Mouse (Mus musculus) megakaryocyte-erythroid progenitor cell, adult 5-6 weeks (primary cell): Measurements from ENCODE around the gene Akap13. TPM values are rescaled to one million over a fixed set of nuclear protein-coding genes. Genes with fewer than 3 reads are reported as not detected.
A peak's percentile ranks its signal among the peaks of the same experiment; 100 is the strongest.

Experiments
- ATAC-seq: replicated peaks from 2 replicates; pipeline ENCODE4 v1.8.0; 2016; ENCODE audit warnings: mild to moderate bottlenecking, inconsistent platforms; ENCODE audit not compliant: severe bottlenecking, poor library complexity, low FRiP score, low TSS enrichment
- total RNA-seq, 2 experiments: library from RNA; stranded (forward) in 1 of 2; stranded (reverse) in 1 of 2; fragments of 200-1000, 215-1000 nt in 1 of 2; fragments of >200 nt in 1 of 2; fragmentation: Nextera tagmentation in 1 of 2; gene quantifications; 2 replicates each; pipeline ENCODE4 v1.2.3; 2014 to 2017

The Akap13 gene
- total RNA-seq, 2 experiments from 2014 or later: 63.3 to 74.9 TPM

DNA sequence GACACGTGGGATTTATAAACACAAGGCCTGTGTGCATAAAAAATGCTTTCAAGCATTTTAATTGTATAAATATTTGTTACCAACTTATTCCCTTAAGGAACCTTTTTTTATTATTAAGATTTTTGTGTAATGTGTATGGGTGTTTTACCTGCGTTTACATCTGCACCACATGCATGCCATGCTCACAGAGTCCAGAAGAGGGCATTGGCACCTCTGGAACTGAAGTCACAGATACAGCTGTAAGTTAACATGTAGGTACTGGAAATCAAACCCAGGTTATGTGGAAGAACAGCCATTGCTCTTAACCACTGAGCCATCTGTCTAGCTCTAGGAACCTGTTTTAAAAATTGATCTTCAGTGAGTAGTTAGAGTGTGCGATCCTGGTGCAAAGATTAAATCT lies 232.8 kb downstream of the Akap13 start:
- peak; percentile 57; the same call in 1 of the 2 replicates for ATAC-seq

DNA sequence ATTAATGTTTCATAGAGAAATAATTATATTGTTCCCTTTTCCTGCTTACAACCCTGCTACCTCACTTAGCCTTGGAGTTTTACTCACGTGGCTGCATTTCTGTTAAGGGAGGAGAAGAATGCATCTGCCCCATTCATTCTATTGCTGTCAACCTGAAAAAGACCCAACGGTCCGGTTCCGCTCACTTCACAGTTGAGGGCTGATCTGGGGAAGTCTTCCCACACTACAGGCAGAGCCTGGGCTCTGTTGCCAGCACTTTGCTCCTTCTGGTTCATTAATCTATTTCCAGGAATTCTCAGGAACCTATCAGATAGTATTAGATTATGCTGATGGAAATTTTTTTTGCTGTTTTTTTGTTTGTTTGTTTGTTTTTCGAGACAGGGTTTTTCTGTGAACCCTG lies 239.4 kb downstream of the Akap13 start:
- ATAC-seq: no peak

DNA sequence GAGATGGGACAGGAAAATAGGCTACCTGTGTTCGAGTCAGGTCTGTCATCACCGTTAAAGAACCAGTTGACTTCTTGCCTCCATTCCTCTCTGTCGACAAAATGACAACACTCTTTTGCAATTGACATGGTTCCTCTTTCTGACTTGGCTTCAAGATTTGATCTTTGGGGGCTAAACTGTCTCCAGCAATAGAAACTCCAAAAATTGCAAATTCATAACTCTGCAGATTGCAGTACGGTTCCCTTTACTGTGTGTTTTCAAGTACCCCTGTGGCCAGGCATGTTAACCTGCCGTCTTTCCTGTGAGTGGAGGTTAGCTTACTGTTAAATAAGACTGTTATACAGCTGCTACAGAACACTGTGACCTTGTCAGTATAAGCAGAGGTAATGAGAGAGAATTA lies 244.5 kb downstream of the Akap13 start:
- peak; percentile 58 for ATAC-seq

DNA sequence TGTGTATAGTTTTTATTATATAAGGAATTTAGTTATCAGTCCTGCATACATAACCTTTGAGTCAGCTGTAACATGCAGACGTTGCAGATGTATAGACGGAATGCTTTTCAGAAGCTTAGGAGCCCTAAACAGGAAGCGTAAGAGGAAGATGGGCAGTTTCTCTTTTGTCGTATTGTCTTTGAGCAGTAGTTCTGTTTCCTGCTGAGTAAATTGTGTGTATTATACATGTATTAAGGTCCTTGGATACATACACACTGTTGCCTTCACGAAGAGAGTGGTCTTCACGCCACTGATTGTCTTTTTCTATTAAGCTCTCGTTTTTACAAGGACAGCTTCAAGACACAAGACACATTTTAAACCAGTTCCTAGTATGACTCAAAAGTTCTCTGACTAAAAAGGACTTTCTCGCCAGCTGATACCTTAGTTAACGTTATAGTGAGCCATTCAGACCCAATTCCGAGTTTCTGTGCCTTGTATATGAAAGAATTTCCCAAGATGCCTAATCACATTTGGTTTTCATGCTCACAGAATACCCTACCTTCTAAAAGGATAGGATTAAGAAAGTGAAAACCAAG lies 245.5 kb downstream of the Akap13 start:
- ATAC-seq: no peak

DNA sequence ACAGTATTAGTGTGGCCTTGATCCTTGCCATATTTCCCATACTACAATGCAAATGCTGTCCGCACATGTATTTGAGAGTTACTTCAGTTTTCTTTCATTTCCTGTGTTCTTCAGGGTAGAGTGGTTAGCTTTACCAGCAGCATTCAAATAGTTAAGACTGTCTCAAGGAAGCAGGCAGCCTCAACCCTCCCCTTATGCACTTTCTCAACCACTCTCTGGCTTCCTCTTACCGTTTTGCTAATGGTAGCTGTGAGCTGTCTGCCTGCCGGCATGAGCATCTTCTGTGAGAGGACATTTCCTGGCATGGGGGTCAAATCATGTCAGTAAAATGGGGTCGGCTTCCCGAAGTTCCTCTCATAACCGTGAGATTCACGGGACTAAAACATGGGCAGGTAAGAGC lies 246.4 kb downstream of the Akap13 start:
- ATAC-seq: no peak

DNA sequence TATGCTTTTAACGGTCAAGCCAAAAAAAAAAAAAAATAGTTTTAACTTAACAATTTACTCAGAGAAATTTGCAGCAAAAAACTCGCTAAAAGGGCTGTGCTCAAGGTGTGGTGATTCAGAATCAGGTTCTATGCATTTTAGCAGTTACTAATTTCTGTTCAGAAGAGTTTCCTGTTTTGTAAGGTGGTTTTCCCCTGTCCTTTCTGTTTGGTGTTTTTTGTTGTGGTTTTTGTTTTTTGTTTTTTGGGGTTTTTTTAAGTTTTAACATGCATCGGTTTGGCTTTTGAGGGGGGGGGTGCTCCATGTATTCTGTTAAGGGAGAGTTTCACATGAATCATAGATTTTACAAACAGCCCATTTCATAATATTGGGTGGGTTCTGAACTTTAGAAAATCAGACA lies 247.0 kb downstream of the Akap13 start:
- no peak for ATAC-seq

DNA sequence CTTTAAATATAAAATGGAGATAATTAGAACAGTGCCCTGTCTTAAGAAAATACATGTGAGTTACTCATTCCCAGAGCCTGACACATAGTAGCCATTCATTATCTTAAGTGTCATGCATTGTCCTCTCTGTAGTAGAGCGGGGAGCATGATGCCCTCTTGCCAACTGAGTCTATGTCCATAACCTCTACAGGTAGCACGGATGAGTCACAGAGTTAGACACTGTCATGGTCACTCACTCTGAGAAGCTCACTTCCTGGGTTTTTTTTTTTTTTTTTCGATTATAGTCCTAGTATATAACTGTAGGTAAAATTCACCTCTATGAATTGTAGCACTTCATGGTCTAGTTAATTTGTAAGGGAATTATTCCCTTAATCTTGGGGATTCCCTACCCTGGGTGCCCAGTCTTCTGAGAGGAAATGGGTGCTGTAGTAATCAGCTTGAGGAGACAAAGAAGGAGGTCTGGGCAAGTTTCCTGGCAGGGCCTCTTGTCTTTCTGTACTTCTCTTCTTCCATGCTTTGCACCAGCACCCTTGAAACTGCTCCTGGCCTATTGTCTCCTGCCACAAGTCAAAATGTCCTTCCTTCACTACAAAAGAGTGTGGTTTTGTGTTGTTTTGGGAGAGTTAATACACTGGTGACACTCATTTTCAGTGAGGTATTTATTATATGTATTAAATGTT lies 247.8 kb downstream of the Akap13 start:
- ATAC-seq: no peak

DNA sequence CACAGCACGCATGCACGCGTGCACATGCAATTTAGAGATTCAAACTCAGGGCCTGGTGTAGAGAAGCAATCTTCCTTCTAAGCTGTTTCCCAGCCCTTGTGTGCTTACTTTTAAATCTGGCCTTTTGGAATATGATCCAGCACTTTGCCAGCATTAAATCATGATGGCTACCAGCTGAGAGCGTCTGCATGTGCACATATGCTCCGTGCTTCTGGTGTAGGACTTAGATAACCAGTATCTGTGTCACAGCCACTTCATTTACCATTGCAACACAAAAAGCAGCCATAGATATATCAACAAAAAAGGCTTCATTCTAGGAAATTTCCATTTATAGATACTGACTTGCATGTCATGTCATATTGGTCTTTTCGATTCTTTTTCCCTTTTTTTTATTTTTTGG lies 249.5 kb downstream of the Akap13 start:
- peak; percentile 78 for ATAC-seq

DNA sequence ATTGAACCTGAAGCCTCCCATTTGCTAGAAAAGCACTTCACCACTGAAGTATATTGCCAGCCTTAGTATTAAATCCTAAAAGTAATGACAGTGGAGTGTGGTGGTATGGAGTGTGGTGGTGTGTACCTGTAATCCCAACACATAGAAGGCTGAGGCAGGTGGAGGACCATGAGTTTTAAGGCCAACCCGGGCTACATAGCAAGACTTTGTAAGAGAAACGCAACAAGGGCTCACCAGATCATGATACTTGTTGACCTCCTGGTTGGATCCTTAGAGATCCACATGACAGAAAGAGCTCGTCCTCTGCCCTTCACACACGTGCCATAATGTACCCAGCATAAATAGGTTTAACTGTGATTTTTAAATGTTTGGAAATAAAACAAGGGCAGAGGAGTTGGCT lies 254.6 kb downstream of the Akap13 start:
- ATAC-seq: no peak

DNA sequence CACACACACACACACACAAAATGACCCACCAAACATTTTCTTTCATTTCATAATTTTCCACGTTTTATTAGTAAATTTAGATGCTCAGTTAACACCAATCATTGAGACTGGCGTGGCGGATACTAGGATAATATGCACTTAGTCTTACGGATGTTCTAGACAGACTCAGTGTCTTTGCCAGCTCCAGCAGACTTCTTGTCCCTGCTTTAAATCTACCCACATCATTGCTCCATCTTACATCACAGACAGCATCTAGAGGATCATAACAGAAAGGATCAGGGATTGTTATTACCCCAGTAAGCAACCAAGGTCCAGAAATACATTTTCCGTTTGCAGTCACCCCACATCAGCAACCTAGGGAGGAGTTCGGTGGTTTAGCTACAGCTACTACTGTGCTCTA lies 255.6 kb downstream of the Akap13 start:
- ATAC-seq: no peak

DNA sequence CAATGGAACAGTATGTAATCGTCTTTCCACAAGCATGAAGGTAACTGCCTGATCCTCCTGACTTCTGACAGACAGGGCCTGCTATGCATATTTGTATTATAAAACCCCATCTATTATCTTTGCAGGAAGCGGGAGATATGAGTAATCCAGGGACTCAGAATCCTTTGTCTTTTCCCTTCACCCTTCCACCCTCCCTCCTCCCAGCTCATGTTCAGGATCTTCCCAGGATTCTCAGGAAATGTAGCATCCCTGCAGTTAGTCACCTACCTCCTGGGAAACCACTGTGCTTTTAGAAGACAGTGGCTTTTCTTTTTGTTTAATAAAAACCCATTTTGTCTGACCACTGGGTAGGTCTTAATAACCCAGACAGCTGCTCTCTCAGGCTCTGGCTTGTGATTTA lies 256.1 kb downstream of the Akap13 start:
- no peak for ATAC-seq

DNA sequence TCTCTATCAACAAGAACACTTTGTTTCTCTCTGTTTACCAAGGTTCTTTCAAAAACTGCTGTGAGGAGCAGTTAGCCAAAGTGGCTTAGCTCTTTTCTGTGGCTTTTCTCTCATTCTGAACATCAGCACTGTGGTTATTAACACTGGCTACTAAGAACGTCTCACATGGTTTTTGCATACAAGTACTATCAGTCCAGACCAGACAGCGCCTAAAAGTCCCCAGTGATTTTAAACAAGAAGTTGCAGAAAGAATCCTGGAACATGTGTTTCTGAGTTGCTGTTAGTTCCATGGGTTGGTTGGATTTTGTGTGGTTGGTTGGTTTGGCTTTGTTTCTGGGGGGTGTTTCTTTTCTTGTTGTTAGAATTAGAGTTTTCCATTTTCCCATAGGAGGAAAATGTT lies 257.5 kb downstream of the Akap13 start:
- ATAC-seq: peak; percentile 77

DNA sequence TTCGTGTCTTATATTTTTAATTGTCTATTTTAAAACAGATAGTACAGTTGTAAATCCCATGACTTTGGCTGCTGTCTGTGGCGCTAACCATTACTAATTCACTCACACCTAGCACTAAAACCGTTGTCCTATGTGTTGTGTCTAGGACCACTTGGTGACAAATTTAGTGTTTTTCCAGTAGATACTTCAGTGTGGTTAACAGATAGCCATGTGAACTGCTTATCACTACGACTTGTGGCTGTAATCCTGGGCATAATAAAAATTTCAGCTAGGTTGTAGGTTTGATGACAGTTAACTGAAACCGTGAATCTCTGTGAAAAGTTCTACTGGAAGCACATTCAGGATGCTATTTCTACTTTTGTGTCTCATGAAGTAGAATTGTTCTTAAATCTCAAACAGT lies 258.6 kb downstream of the Akap13 start:
- peak; percentile 77 for ATAC-seq

DNA sequence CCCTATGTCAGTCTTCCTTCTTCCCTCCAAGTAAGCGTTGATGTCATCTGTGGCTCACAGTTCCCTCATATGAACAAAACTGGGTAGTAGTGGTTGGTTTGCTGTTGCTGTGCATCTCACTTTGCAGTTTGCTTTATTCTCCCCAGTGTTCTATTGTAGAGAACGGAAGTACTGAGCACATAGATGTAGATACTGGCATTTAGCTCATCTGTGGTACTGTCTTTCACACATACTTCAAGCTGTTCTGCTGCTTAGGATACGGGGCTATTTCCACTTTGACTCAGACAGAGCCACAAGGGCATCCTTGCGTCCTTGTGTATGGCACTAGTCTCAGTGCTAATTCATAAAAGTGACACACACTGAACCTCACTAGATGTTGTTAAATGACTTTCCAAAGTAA lies 259.7 kb downstream of the Akap13 start:
- no peak for ATAC-seq

DNA sequence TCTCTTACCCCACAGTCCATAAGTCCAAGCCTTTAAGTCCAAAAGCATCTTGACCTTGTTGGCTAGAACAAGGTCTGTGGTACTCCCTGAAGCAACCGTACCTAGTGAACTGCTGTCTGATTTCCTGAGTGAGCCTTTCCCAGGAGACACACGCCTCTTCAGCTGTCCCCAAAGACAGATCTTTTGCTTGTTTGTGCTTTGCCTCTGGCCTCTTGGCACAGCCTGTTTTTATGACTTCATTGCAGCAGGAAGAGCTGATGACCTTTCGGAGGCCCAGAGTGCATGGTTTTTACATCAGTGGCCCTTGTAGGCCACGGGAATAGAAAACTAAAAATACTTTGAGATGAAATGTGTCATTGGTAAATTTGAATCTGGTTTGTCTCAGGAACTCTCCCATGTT lies 260.6 kb downstream of the Akap13 start:
- no peak for ATAC-seq

DNA sequence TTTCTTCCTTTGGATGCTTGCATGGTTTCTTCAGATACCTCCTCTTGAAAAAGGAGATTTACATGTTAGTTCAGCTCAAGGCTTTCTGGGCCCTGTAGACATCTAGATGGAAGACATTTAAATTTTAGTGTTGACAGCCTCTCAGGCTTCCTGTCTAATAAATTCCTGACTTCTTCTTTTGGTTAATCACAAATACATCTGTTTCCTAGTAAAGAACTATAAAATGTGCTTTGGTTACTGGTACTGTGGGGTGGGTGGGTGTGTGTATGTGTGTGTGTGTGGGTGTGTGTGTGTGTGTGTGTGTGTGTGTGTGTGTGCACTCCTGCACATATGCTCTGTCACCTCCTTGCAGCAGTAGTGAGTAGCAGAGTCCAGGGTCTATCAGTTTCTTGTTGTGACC lies 262.0 kb downstream of the Akap13 start:
- no peak for ATAC-seq

DNA sequence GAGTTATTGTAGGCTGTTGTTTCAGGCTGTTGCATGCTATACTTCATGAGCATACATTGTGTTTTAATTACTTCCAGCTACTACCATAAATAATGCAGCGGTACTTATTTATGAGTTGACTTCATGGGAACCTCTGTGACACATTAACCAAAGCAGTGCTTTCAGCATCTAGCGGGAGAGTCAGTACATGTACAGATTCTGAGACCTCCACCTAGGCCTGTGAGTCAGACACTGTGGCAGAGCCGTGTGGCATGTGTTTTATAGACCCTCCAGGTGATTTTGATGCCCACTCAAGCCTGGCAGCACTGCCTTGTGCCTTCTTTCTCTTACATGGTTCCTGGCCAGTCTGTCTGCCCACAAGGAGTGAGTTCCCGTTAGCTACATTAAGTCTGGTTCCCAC lies 266.0 kb downstream of the Akap13 start:
- no peak for ATAC-seq

DNA sequence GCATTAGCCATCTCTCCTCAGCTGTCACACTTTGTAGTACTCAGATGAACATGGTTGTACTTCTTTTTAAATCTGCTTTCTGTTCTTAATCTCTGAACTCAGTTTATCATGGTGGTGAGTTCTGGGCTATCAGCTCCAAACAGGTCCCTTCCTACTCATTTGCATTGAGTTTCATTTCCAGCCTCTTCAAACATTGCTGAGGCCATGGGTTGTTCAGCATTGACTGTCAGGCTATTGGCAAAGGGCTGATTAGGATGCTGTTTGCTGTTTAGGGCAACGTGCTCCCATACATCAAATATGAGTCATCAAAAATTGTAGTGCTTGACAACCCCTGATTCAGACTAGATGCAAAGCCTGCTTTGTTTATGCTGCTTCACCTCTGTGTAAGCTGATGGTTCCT lies 268.7 kb downstream of the Akap13 start:
- ATAC-seq: peak; percentile 85

DNA sequence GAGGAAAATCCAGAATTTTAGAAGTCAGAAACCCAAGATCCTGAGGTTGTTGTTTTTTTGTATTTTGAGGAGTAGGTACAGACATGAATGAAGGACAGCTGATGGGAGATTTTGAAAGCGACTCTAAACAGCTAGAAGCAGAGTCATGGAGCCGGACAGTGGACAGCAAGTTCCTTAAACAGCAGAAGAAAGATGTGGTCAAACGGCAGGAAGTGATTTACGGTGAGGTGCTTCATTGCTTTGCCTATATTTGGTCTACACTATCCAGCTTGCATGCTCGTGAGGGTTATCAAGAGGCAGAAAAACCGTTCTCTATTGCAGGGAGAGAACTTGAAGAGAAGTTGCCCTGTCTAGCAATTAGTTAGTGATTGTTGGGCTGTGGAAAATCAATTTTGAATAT lies 270.6 kb downstream of the Akap13 start:
- ATAC-seq: no peak

DNA sequence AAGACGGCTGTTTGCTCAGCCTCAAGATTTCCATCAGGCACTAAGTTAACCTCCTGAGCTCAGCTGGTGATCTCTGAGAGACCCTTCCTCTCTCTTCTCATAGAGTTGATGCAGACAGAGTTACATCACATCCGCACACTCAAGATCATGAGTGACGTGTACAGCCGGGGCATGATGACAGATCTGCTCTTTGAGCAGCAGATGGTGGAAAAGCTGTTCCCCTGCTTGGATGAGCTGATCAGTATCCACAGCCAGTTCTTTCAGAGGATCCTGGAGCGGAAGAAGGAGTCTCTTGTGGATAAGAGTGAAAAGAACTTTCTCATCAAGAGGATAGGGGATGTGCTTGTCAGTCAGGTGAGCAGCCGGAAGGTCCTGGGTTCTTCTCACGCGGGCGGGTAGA lies 271.5 kb downstream of the Akap13 start:
- no peak for ATAC-seq

DNA sequence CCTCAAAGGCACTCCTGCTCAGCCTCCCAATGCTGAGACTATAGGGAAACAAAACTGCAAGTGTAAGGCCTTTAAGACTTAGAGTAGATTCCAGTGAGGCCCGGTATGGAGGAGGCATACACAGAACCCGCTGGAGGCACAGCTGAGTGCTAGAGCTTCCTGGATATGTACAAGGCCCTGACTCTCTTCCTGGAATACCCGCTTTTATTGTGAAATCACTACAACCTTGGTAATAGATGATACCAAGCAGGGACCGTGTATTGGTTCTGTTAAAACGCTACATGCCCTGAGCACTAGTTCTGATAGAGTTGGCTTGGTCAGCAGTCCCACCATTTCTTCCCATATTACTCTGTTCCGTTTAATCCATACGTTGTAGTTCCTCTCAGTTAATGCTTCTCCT lies 274.3 kb downstream of the Akap13 start:
- no peak for ATAC-seq

DNA sequence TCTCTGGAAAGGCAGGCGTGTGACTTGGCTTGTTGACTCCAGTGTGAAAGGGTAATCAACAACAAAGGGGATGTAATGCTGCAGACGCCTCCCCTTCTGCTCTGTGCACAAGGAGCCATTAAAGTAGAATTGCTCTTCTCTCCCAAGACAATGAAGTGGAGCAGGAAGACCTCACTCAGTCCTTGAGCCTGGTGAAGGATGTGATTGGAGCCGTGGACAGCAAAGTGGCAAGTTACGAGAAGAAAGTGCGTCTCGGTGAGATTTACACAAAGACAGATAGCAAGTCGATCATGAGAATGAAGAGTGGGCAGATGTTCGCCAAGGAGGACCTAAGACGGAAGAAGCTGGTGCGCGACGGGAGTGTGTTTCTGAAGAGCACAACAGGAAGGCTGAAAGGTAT lies 274.9 kb downstream of the Akap13 start:
- ATAC-seq: no peak
